Mouse (Mus musculus) spleen, postnatal 36 days (tissue): ENCODE data around the gene Smug1.
A peak's percentile ranks its signal among the peaks of the same experiment; 100 is the strongest.

Source experiments
- DNase-seq, 2 experiments: peaks; one replicate each; pipeline ENCODE4 v3.0.0; 2022; ENCODE audit warnings: low spot score in 2 of 2, mixed read lengths in 1 of 2

Gene Smug1

DNA sequence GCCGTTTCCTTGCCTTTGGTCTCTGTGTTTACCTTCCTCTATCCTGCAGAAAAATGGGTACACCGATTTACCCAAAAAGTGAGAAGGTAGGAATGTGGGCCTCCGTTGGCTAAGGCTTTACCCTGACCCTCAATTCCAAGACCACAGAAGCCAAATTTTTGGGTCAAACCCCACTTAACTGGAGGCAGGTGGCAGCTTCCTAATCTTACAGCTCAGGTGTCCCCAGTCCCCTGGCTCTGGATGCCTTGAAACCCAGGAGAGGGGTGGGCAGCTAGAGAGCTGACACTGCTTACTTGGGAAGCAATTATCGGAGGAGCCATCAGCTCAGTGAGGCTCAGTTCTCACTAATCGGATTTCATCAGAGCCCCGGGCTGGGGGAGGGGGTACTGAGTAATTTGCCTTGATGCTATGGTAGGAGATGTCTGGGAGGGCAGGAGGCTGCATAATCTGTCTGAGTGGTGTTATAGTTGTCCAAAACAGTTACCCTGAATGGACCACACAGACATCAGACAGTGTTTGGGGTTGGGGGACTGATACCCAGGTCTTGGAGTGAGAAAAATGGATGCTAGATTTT is at the start of gene Smug1:
Gene Smug1 (minus strand): TSS at position 51 of the 574 bp plus-strand sequence.
- DNase-seq: no peak

DNA sequence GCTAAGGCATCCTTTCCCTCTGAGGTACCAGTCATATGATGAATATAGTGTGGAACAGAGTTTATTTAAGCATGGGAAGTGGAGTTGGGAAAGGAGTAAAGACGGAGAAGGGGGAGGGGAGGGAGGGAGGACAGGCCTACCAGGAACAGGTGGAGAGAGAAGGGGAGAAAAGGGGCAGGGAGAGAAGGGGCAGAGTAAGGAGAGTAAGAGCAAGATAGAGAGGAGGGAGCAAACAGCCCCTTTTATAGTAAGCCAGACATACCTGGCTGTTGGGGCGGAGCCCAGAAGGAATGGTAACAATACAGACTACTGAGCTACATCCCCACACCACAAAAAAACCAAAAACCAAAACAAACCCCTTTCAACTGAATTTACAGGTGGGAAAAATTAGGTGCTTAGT is 49.2 kb upstream of the Smug1 start:
- DNase-seq: no peak

- DNase-seq: peak; percentile 72 to 77
Measured at GRCm38 (mm10) chr15:103214971-103215907, 48.3 kb upstream of the Smug1 start.

DNA sequence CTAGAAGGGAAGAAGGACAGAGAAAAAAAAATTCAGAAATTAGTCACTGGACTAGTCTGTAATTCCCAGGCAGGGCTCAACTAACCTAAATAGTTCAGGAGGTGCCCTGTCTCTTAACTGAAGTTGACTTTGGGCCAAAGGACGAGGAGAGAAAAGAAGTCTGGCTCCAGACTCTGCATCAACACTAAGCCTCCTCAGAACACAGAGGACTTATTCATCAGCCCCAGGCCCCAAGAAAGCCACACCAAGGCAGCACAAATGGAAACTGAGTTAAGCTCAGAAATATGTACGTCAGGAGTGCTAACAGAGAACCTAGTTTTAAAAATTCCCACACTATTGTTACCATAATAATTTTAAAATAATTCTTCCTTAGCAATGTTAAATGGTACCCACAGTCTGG is 47.3 kb upstream of the Smug1 start:
- DNase-seq: no peak

- DNase-seq: no peak
Measured at GRCm38 (mm10) chr15:103205156-103205555, 38.3 kb upstream of the Smug1 start.

- no peak for DNase-seq
Measured at GRCm38 (mm10) chr15:103202088-103202793, 35.3 kb upstream of the Smug1 start.

DNA sequence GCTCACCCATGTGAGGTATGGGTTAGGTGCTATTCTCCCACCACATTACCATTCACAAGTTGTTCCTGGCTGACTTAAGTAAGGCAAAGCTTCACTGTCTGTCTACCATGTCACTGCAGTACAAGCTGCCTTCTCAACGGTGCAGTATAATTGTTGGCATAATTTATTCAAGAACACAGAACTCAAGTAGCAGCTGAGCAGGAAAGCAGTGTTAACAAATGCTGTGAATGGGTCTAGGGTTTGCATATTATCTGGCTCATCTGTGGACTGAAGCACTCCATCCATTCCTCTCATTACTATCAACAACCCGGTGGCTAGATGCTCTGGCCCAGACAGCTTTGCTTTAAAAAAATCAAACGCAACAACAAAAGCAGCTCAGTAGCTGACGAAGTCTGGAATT is 30.9 kb upstream of the Smug1 start:
- no peak for DNase-seq

DNA sequence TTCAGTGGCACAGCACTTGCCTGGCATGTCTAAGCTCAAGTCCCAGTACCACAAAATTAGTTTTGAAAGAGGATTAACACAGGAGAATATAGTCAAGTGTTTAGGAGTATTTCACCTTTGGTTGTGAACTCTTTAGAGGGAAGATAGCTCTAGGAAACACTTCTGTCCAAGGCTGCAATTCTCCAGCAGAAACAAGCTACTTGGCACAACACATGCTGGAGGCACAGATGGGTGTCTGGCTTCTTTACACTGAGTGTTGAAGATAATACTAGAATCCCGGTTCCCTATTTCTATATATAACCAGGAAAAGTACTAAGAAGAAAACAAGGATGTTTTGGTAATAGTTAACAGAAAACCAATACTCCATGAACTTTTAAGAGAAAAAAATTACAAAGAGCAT is 29.9 kb upstream of the Smug1 start:
- no peak for DNase-seq

GRCm38 (mm10) chr15:103193606-103194005 is 26.7 kb upstream of the Smug1 start:
- no peak for DNase-seq

DNA sequence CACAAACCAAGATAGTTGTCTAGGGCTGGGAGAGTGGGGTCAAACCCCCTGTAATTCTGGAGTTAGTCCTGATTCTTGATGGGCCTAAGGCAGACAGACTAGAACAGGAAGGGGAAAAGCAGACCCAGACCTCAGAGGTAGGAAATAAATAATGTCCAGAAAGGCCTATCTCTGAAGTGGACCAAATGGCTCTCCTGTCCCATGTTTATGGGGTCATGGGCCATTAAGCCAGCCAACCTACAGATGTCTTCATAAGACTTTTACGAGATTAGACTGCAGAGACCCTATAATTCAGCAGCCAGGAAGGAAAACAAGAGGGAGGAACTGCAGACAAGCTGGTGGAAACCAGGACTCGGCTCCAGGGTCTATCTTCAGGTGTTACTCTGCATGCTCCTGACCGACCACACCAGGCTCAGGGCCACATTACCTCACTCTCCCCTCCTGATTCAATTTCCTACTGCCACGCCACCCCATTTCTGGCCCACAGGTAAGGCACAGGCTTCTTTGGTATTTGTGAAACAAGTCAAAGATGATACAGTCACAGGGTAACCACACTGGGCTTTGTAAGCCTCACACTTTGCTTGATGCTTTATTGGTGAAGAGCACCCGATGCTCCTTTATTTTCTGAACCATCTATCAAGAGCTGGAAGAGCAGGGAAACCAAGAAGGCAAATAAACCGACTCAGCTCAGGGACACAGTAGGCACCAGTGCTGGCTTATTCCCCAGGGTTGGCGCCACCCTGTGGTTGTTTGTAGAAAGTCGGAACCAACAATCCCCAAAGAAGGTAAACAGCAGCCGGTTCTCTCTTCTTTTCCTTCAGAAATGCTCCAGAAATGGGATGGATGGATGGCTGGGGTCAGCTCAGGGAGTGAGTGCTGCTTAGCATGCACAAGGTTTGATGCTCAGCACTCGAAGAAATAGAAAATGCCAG is 23.9 kb upstream of the Smug1 start:
- no peak for DNase-seq

- DNase-seq: no peak
Measured at GRCm38 (mm10) chr15:103190083-103190482, 23.2 kb upstream of the Smug1 start.

DNA sequence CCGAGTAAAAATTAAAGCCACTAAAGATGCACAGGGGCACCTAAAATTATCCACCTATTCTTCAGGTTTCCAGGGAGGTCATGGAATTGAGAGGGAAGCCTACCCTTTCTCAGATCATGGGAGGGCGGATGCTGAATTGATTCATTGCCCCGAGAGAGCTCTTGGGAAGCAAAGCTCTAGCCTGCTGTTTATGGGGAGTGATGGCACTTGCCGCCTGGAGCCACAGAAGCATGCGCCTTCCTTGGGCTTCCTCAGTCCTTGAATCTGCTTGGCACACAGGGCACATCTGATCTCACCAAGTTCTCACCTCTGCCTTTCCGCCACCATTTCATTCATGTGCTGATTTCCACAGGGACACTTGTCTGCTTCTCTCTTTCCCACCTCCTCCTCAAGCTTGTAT is 20.9 kb upstream of the Smug1 start:
- no peak for DNase-seq

DNA sequence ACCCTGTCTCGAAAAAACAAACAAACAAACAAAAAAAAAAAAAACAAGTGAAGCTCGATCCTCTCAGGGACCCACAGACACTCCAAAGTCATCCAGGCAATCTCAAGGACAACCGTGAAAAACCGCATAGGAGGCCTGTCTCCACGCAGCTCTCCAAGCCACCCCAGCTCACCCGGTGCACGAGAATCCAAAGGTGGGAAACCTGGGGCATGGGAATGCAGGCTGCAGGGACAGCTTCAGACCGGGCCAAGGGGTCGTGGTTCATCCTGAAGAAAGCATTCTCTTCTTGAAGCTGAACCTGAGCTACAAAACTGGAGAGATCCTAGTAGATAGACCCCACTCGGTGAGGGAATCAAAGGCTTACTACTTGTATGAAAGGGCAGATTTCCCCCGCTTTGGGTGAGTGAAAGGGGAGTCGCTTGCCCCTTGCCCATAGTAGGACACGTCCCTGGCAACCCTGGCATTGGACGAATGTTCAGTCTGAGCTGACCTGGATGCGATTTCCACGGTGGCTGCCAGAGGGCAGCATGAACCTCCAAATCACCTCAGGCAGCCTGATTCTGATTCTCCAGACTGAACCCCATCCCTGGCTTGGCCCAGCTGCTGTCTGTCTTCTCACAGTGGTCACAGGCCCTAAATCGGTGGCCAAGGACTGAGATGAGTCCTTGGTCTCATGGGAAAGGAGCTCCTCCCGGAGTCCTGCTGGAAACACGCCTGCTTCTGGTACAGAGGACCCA is 18.7 kb upstream of the Smug1 start:
- peak in 1 of 2 experiments; percentile 21 for DNase-seq

- no peak for DNase-seq
Measured at GRCm38 (mm10) chr15:103183651-103184610, 17.0 kb upstream of the Smug1 start.

- DNase-seq: peak; percentile 37 to 51
Measured at GRCm38 (mm10) chr15:103183135-103183534, 16.2 kb upstream of the Smug1 start.

DNA sequence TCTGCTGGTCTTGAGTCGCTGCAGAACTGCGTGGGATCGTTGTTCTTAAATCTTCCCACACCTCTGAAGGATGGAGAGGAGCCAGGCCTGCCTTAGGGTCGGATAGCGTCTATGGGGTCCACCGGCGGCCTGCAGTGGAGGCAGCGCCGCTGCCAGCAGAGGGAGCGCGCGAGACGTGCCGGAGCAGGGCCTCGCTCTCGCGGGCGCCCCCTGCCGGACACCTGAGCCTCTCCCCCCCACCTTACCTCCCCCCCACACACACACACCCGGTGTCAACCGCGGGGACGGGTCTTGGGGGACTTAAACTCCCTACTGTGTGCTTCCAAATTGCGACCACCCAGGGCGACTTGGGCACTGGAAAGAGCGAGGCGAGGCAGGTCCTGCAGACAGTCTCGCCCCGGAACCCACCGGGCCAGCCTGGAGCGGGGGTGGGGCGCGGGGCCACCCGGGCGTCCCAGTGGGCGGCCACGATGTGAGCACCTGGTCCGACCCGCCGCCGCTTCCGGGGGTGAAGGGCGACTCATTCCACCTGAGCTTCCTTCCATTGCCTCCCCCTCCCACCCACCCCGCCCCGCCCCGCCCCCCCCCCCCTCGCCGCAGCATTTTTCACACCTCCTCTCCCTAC is 15.4 kb upstream of the Smug1 start:
- DNase-seq: peak; percentile 67 to 72

GRCm38 (mm10) chr15:103180406-103180805 is 13.5 kb upstream of the Smug1 start:
- peak; percentile 25 to 32 for DNase-seq

DNA sequence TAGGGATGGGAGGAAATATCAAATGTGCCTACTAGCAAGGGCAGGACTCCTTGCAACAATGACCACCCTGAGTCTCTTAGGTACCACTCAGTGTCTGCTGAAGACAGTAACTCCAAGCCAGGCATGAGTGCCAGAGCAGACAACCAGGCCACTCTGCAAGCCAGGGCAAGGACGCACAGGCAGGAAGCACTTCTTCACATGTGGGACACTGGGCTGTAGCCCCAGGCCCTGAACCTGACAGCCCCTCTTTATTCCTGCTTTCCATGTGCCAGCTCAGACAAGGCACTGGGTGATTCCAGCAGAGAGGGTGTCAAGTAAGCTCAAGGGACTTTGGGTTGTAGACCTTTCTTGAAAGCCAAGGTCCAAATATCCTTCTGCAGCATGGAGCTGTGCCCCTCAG is 11.9 kb upstream of the Smug1 start:
- DNase-seq: no peak

DNA sequence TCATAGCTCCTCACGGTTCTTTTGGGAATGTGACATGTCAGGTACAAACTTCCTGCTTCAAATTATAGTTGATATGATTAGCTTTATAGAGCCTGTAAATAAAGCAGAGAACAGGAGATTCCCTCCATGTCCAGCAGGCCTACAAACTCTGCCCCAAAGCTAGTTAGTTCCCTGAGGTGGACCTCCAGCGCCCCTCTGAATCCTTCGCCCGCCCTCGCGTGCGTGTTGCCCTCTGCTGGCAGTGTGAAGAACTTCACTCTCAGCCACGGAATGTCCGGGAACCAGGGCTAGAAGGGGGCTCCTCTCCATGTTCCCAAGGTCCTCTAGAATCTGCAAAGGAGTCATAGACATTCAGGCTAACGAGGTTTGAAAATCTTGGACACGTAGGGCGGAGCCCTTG is 11.2 kb upstream of the Smug1 start:
- DNase-seq: peak in 1 of 2 experiments; percentile 27
